ENCODE assay signal across 9 mouse cellular contexts in genomic region chr2:160648097-160648496, GRCm38 (mm10). TPM values are rescaled to one million over a fixed set of nuclear protein-coding genes. Genes with fewer than 3 reads are reported as not detected.
DNase-seq lines count a peak whose midpoint lies in the region; ATAC-seq and TF ChIP-seq lines count a peak whose summit lies in the region.
"Had no signal": no experiment of that assay in that cellular context is flagged by ENCODE, and none has a peak within 500 bp of the region (broad histone marks: within the 10 kb centered on the region; RNA-seq: fewer than 3 reads in every experiment).

No protein-coding gene starts in this region.

- no peaks in the 10 kb centered on the region for H3K36me3 ChIP-seq in embryonic facial prominence, embryonic 11.5 days (replicated peaks; ENCODE audit: control insufficient read depth, insufficient read depth, low read depth, low read length)
- no peaks in the 10 kb centered on the region for H3K36me3 ChIP-seq in midbrain, postnatal 0 days (ENCODE audit: insufficient read depth, low read length)

- peak overlapping the region; percentile 83 for H3K4me3 ChIP-seq in layer of hippocampus, adult 2 months
- peak overlapping the region; percentile 99 for H3K4me3 ChIP-seq in embryonic facial prominence, embryonic 11.5 days (ENCODE audit: low read depth, low read length)
- peak overlapping the region; percentile 99 for H3K4me3 ChIP-seq in midbrain, postnatal 0 days (ENCODE audit: low read depth, low read length)

- no peaks in the 10 kb centered on the region for H3K27me3 ChIP-seq in embryonic facial prominence, embryonic 11.5 days (ENCODE audit: control insufficient read depth, insufficient read depth, low read length)
- no peaks in the 10 kb centered on the region for H3K27me3 ChIP-seq in midbrain, postnatal 0 days (ENCODE audit: insufficient read depth, low read length)

- no peak overlapping the region; the same call in 1 of the 2 replicates for H3K9ac ChIP-seq in embryonic facial prominence, embryonic 11.5 days (replicated peaks; ENCODE audit: low read length)
- no peak overlapping the region for H3K9ac ChIP-seq in midbrain, postnatal 0 days (replicated peaks; ENCODE audit: low read length, poor library complexity, severe bottlenecking)

- WGBS in embryonic facial prominence, embryonic 11.5 days = 48% methylated on average over 2 of the region's 2 CpGs
- WGBS in midbrain, postnatal 0 days = 17% methylated on average over 2 of the region's 2 CpGs

- no peak for TF ChIP-seq CTCF in layer of hippocampus, adult 2 months (conservative IDR thresholded peaks at IDR 0.05)
- no peak for TF ChIP-seq CTCF in midbrain, postnatal 0 days (IDR thresholded peaks at IDR 0.05)

- no peaks in the 10 kb centered on the region for H3K9me3 ChIP-seq in embryonic facial prominence, embryonic 11.5 days (replicated peaks; ENCODE audit: control insufficient read depth, low read length)
- no peaks in the 10 kb centered on the region for H3K9me3 ChIP-seq in midbrain, postnatal 0 days (ENCODE audit: low read length)

- H3K4me1 ChIP-seq in embryonic facial prominence, embryonic 11.5 days (ENCODE audit: control insufficient read depth, insufficient read depth, low read length) = no peaks in the 10 kb centered on the region
- peaks cover 9% of the 10 kb centered on the region for H3K4me1 ChIP-seq in midbrain, postnatal 0 days (ENCODE audit: insufficient read depth, low read length)

- peak overlapping the region; percentile 99; the same call in 1 of the 2 replicates for H3K27ac ChIP-seq in layer of hippocampus, adult 2 months
- no peak overlapping the region for H3K27ac ChIP-seq in embryonic facial prominence, embryonic 11.5 days (replicated peaks; ENCODE audit: low read depth, low read length)
- H3K27ac ChIP-seq in midbrain, postnatal 0 days (ENCODE audit: low read depth, low read length) = no peak overlapping the region

- peak overlapping the region; percentile 43 for H3K4me2 ChIP-seq in embryonic facial prominence, embryonic 11.5 days (ENCODE audit: low read depth, low read length)
- peak overlapping the region; percentile 63 for H3K4me2 ChIP-seq in midbrain, postnatal 0 days (ENCODE audit: low read depth, low read length, poor library complexity, severe bottlenecking)

- ATAC-seq in embryonic facial prominence, embryonic 11.5 days (replicated peaks; ENCODE audit: insufficient number of reproducible peaks, low FRiP score, low TSS enrichment, low read depth) = no peak
- no peak for ATAC-seq in midbrain, postnatal 0 days (ENCODE audit: low FRiP score)
- no peak for ATAC-seq in activated CD4-positive, CD25-positive, alpha-beta regulatory T cell, adult 4 months

- no peak for DNase-seq in layer of hippocampus, adult 2 months (ENCODE audit: low spot score in 2 of 2)
- no peak for DNase-seq in layer of hippocampus, postnatal 10 days (ENCODE audit: low spot score in 2 of 2)
- DNase-seq in embryonic facial prominence, embryonic 11.5 days (ENCODE audit: low spot score) = no peak
- peak; percentile 40 for DNase-seq in induced T-regulatory cell, adult 2 months (ENCODE audit: low read depth)
- DNase-seq in midbrain, postnatal 0 days (ENCODE audit: low spot score) = no peak
- no peak for DNase-seq in cerebellum, postnatal 4 days (ENCODE audit: low spot score in 2 of 2)
- DNase-seq in frontal cortex, postnatal 14 days (ENCODE audit: low spot score in 2 of 2) = no peak
- DNase-seq: thymus, postnatal 14 days had no signal

RNA-seq across cellular contexts. Expression of gene Top1, which starts 2.4 kb away (rescaled TPM):
- 10 to 100 TPM; 79.4 to 83.9 TPM for total RNA-seq in layer of hippocampus, adult 2 months (2021)
- total RNA-seq in layer of hippocampus, postnatal 10 days (2021) = 10 to 100 TPM; 84.6 to 88.4 TPM
- 99.6 and 113 TPM in 2 replicates for polyA plus RNA-seq in embryonic facial prominence, embryonic 11.5 days (2014; fragmentation: Nextera tagmentation; extraction: Ambion mirVana)
- 31.1 and 51.0 TPM in 2 replicates for total RNA-seq in midbrain, postnatal 0 days (2014; rRNA removed)
- 43.3 and 52.2 TPM in 2 replicates for polyA plus RNA-seq in midbrain, postnatal 0 days (2015; fragmentation: Nextera tagmentation; extraction: Ambion mirVana)
- polyA plus RNA-seq in activated CD4-positive, CD25-positive, alpha-beta regulatory T cell, adult 4 months (2017; shearing (Covaris generic)) = 10 to 100 TPM; 74.7 to 77.4 TPM
